Mouse (Mus musculus): ENCODE measurements around the gene Nans. TPM values are rescaled to one million over a fixed set of nuclear protein-coding genes. Genes with fewer than 3 reads are reported as not detected.

Nans gene
- polyA plus RNA-seq, 1 experiment = 53.4 TPM

- no peak overlapping the region for H3K27ac ChIP-seq (ENCODE audit: control insufficient read depth, insufficient read depth, low read length)
These were observed 18.0 kb downstream of the Nans start for GRCm38 (mm10) chr4:46506801-46507610.

GRCm38 (mm10) chr4:46507736-46508460, 18.9 kb downstream of the Nans start:
- Histone ChIP-seq H3K36me3 (ENCODE audit: control insufficient read depth, insufficient read depth, low read length) (peaks cover 9% of the 10 kb centered on the region), H3K27ac (ENCODE audit: control insufficient read depth, insufficient read depth, low read length) (no peak overlapping the region), H3K27me3 (ENCODE audit: control insufficient read depth, insufficient read depth, low read length) (no peaks in the 10 kb centered on the region), H3K4me1 (replicated peaks; ENCODE audit: control insufficient read depth, insufficient read depth, low read length) (peaks cover 9% of the 10 kb centered on the region), H3K4me3 (ENCODE audit: control insufficient read depth, insufficient read depth, low read length) (no peak overlapping the region)
- WGBS = 24% methylated on average over 16 of the region's 16 CpGs
- peak; percentile 86 for DNase-seq
- TF ChIP-seq POLR2A (IDR thresholded peaks at IDR 0.05; ENCODE audit: control insufficient read depth, extremely low read depth, insufficient read depth, low read length, poor library complexity) (no peak), CTCF (IDR thresholded peaks at IDR 0.05; ENCODE audit: borderline replicate concordance, control insufficient read depth, extremely low read depth, insufficient read depth, low read length, poor library complexity) (peak; percentile 77; the same call in 1 of the 2 replicates)

More at GRCm38 (mm10) chr4:46506801-46507610, 18.0 kb downstream of the Nans start:
- peak; percentile 86 for DNase-seq
- H3K4me3 ChIP-seq (ENCODE audit: control insufficient read depth, insufficient read depth, low read length) = peak overlapping the region; percentile 48
- TF ChIP-seq CTCF (IDR thresholded peaks at IDR 0.05; ENCODE audit: borderline replicate concordance, control insufficient read depth, extremely low read depth, insufficient read depth, low read length, poor library complexity) (no peak), POLR2A (IDR thresholded peaks at IDR 0.05; ENCODE audit: control insufficient read depth, extremely low read depth, insufficient read depth, low read length, poor library complexity) (no peak; the same call in 1 of the 2 replicates)
- H3K4me1 ChIP-seq (replicated peaks; ENCODE audit: control insufficient read depth, insufficient read depth, low read length) = peaks cover 9% of the 10 kb centered on the region
- no peaks in the 10 kb centered on the region for H3K27me3 ChIP-seq (ENCODE audit: control insufficient read depth, insufficient read depth, low read length)
- H3K36me3 ChIP-seq (ENCODE audit: control insufficient read depth, insufficient read depth, low read length) = peaks cover 17% of the 10 kb centered on the region
- WGBS = 10% methylated on average over 85 of the region's 94 CpGs

- no peak overlapping the region for H3K4me3 ChIP-seq (ENCODE audit: control insufficient read depth, insufficient read depth, low read length)
- H3K4me1 ChIP-seq (replicated peaks; ENCODE audit: control insufficient read depth, insufficient read depth, low read length) = peaks cover 20% of the 10 kb centered on the region
- peaks cover 18% of the 10 kb centered on the region for H3K36me3 ChIP-seq (ENCODE audit: control insufficient read depth, insufficient read depth, low read length)
- WGBS = 95% methylated on average over 2 of the region's 2 CpGs
- no peak overlapping the region for H3K27ac ChIP-seq (ENCODE audit: control insufficient read depth, insufficient read depth, low read length)
- H3K27me3 ChIP-seq (ENCODE audit: control insufficient read depth, insufficient read depth, low read length) = no peaks in the 10 kb centered on the region
- no peak for DNase-seq
- TF ChIP-seq POLR2A (IDR thresholded peaks at IDR 0.05; ENCODE audit: control insufficient read depth, extremely low read depth, insufficient read depth, low read length, poor library complexity) (no peak), CTCF (IDR thresholded peaks at IDR 0.05; ENCODE audit: borderline replicate concordance, control insufficient read depth, extremely low read depth, insufficient read depth, low read length, poor library complexity) (no peak)
These were observed 31.4 kb downstream of the Nans start for GRCm38 (mm10) chr4:46520491-46520890.

DNA sequence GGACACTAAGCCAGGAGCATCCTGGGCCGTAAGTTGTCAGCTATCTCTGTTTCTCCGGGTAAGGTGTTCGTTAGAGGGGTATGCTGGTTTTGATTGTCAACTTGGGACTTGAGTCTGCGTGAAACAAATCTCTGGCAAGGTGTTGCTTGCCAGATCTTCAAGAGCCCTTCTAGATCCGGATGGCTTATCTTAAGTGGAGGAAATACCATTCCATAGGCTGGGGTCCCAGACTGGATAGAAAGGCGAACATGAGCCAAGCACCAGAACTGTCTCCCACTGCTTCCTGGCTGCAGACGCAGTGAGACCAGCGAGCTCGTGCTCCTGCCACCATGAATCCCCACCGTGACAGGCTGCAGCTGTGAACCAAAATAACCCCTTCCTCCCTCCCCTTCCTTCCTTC, 32.4 kb downstream of the Nans start:
- TF ChIP-seq POLR2A (IDR thresholded peaks at IDR 0.05; ENCODE audit: control insufficient read depth, extremely low read depth, insufficient read depth, low read length, poor library complexity) = no peak
- TF ChIP-seq CTCF (IDR thresholded peaks at IDR 0.05; ENCODE audit: borderline replicate concordance, control insufficient read depth, extremely low read depth, insufficient read depth, low read length, poor library complexity) = no peak
- no peak overlapping the region for H3K27ac ChIP-seq (ENCODE audit: control insufficient read depth, insufficient read depth, low read length)
- peaks cover 18% of the 10 kb centered on the region for H3K36me3 ChIP-seq (ENCODE audit: control insufficient read depth, insufficient read depth, low read length)
- H3K4me3 ChIP-seq (ENCODE audit: control insufficient read depth, insufficient read depth, low read length) = no peak overlapping the region
- H3K27me3 ChIP-seq (ENCODE audit: control insufficient read depth, insufficient read depth, low read length) = no peaks in the 10 kb centered on the region
- H3K4me1 ChIP-seq (replicated peaks; ENCODE audit: control insufficient read depth, insufficient read depth, low read length) = peaks cover 22% of the 10 kb centered on the region
- DNase-seq = no peak
- WGBS = 95% methylated on average over 10 of the region's 10 CpGs

- TF ChIP-seq CTCF (IDR thresholded peaks at IDR 0.05; ENCODE audit: borderline replicate concordance, control insufficient read depth, extremely low read depth, insufficient read depth, low read length, poor library complexity) = no peak
- WGBS = 89% methylated on average over 4 of the region's 4 CpGs
- no peak overlapping the region for H3K4me3 ChIP-seq (ENCODE audit: control insufficient read depth, insufficient read depth, low read length)
- no peak overlapping the region for H3K27ac ChIP-seq (ENCODE audit: control insufficient read depth, insufficient read depth, low read length)
- H3K27me3 ChIP-seq (ENCODE audit: control insufficient read depth, insufficient read depth, low read length) = no peaks in the 10 kb centered on the region
- no peak for DNase-seq
- H3K4me1 ChIP-seq (replicated peaks; ENCODE audit: control insufficient read depth, insufficient read depth, low read length) = peaks cover 31% of the 10 kb centered on the region
- H3K36me3 ChIP-seq (ENCODE audit: control insufficient read depth, insufficient read depth, low read length) = peaks cover 18% of the 10 kb centered on the region
These were observed 34.3 kb downstream of the Nans start for GRCm38 (mm10) chr4:46523324-46523723.

DNA sequence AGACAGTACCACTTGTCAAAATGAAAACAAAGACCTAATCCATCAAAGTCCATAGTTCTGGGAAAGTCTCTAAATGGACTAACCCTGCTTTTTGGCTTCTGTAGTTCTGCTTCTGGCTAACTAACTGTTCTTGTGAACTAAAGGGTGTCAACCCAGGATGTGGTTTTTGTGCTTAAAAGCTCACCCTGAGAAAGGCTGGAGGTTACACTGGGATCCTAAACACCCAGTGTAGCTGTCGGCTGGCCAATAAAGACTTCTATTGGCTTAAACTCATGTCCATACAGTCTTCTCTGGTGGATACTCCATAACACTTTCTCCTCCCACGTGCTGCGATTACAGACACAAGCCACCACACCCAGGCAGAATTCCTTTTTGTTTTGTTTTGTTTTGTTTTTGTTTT, 37.2 kb downstream of the Nans start:
- 44% methylated on average over 3 of the region's 3 CpGs for WGBS
- DNase-seq = no peak
- Histone ChIP-seq H3K4me1 (replicated peaks; ENCODE audit: control insufficient read depth, insufficient read depth, low read length) (peaks cover 34% of the 10 kb centered on the region), H3K4me3 (ENCODE audit: control insufficient read depth, insufficient read depth, low read length) (no peak overlapping the region), H3K27me3 (ENCODE audit: control insufficient read depth, insufficient read depth, low read length) (no peaks in the 10 kb centered on the region), H3K36me3 (ENCODE audit: control insufficient read depth, insufficient read depth, low read length) (peaks cover 18% of the 10 kb centered on the region), H3K27ac (ENCODE audit: control insufficient read depth, insufficient read depth, low read length) (no peak overlapping the region)
- TF ChIP-seq CTCF (IDR thresholded peaks at IDR 0.05; ENCODE audit: borderline replicate concordance, control insufficient read depth, extremely low read depth, insufficient read depth, low read length, poor library complexity) = no peak
- no peak for TF ChIP-seq POLR2A (IDR thresholded peaks at IDR 0.05; ENCODE audit: control insufficient read depth, extremely low read depth, insufficient read depth, low read length, poor library complexity)
